Mouse (Mus musculus) C2C12 (cell line): ENCODE results near the gene Sema4a. TPM values are rescaled to one million over a fixed set of nuclear protein-coding genes. Genes with fewer than 3 reads are reported as not detected.

Experiments
- H3K27me3 ChIP-seq: one replicate; pipeline ENCODE4 v1.6.1; 2011; ENCODE audit not compliant: control insufficient read depth, insufficient read depth, insufficient read length
- H3K36me3 ChIP-seq: one replicate; pipeline ENCODE4 v1.6.1; 2011; ENCODE audit not compliant: control insufficient read depth, insufficient read depth
- H3K4me3 ChIP-seq: one replicate; pipeline ENCODE4 v1.5.1; 2011; ENCODE audit warnings: mild to moderate bottlenecking, control low read depth; ENCODE audit not compliant: poor library complexity, insufficient read depth, severe bottlenecking
- H3K79me2 ChIP-seq: one replicate; pipeline ENCODE4 v1.6.1; 2011; ENCODE audit not compliant: control insufficient read depth, insufficient read depth
- H3K79me3 ChIP-seq: one replicate; pipeline ENCODE4 v1.6.1; 2011; ENCODE audit warnings: low read depth, control low read depth
- H3ac ChIP-seq: one replicate; pipeline ENCODE3; 2011; ENCODE audit warnings: low read depth; ENCODE audit not compliant: control insufficient read depth, insufficient read length
- CEBPB ChIP-seq: IDR thresholded peaks from one replicate; pipeline ENCODE4 v1.6.1; 2011; ENCODE audit warnings: low read depth, mild to moderate bottlenecking, control low read depth, moderate library complexity
- CTCF ChIP-seq: IDR thresholded peaks from one replicate; pipeline ENCODE4 v1.5.1; 2011; ENCODE audit not compliant: control insufficient read depth, insufficient read depth, insufficient read length
- FOSL1 ChIP-seq: IDR thresholded peaks from one replicate; pipeline ENCODE4 v1.8.0; 2011; ENCODE audit warnings: mild to moderate bottlenecking, low read length; ENCODE audit not compliant: poor library complexity, insufficient read depth, severe bottlenecking
- MAX ChIP-seq: IDR thresholded peaks from one replicate; pipeline ENCODE4 v1.6.1; 2011; ENCODE audit warnings: mild to moderate bottlenecking, control low read depth
- MYOD1 ChIP-seq: IDR thresholded peaks from one replicate; pipeline ENCODE4 v1.6.1; 2011; ENCODE audit warnings: low read depth; ENCODE audit not compliant: control insufficient read depth, insufficient read length
- MYOG ChIP-seq: IDR thresholded peaks from one replicate; pipeline ENCODE4 v1.6.1; 2011; ENCODE audit not compliant: control insufficient read depth, insufficient read length; ENCODE audit errors: extremely low read depth
- USF1 ChIP-seq: IDR thresholded peaks from one replicate; pipeline ENCODE4 v1.6.1; 2011; ENCODE audit warnings: low read depth, mild to moderate bottlenecking, control low read depth, moderate library complexity
- polyA plus RNA-seq: library from polyadenylated mRNA; unstranded; fragments of >200 nt; fragmentation: generic; extraction: Trizol; gene quantifications from one replicate; pipeline ENCODE4 v1.2.1, GENCODE M21; 2012; ENCODE audit warnings: missing spikeins

Sema4a gene
- polyA plus RNA-seq, 1 experiment = 0.69 TPM

- no peak overlapping the region for H3ac ChIP-seq
- H3K4me3 ChIP-seq = no peak overlapping the region
- H3K79me2 ChIP-seq = no peaks in the 10 kb centered on the region
- no peaks in the 10 kb centered on the region for H3K27me3 ChIP-seq
- no peak for TF ChIP-seq CTCF
- no peak for TF ChIP-seq CEBPB
- TF ChIP-seq MAX = no peak
- TF ChIP-seq USF1 = no peak
- TF ChIP-seq MYOG = no peak
- no peak for TF ChIP-seq FOSL1
- no peak for TF ChIP-seq MYOD1
- no peaks in the 10 kb centered on the region for H3K79me3 ChIP-seq
- no peaks in the 10 kb centered on the region for H3K36me3 ChIP-seq
Observed at GRCm38 (mm10) chr3:88446471-88447123, 14.4 kb downstream of the Sema4a start.

- Histone ChIP-seq H3K36me3 (no peaks in the 10 kb centered on the region), H3K27me3 (no peaks in the 10 kb centered on the region), H3ac (no peak overlapping the region), H3K79me3 (no peaks in the 10 kb centered on the region), H3K4me3 (no peak overlapping the region), H3K79me2 (no peaks in the 10 kb centered on the region)
- TF ChIP-seq CEBPB = peak; percentile 56
- TF ChIP-seq FOSL1 = no peak
Observed at GRCm38 (mm10) chr3:88442888-88443287, 18.1 kb downstream of the Sema4a start.

- Histone ChIP-seq H3K79me2 (no peaks in the 10 kb centered on the region), H3K36me3 (no peaks in the 10 kb centered on the region), H3K27me3 (no peaks in the 10 kb centered on the region), H3K79me3 (no peaks in the 10 kb centered on the region), H3ac (no peak overlapping the region), H3K4me3 (no peak overlapping the region)
- no peak for TF ChIP-seq USF1
- no peak for TF ChIP-seq MYOD1
- TF ChIP-seq CTCF = no peak
- no peak for TF ChIP-seq MAX
- no peak for TF ChIP-seq MYOG
- TF ChIP-seq CEBPB = no peak
Observed at GRCm38 (mm10) chr3:88442488-88442887, 18.5 kb downstream of the Sema4a start.

GRCm38 (mm10) chr3:88440500-88441381 is 20.2 kb downstream of the Sema4a start:
- Histone ChIP-seq H3K27me3 (no peaks in the 10 kb centered on the region), H3K4me3 (no peak overlapping the region), H3K79me3 (no peaks in the 10 kb centered on the region), H3K36me3 (no peaks in the 10 kb centered on the region), H3ac (peak overlapping the region; percentile 41), H3K79me2 (no peaks in the 10 kb centered on the region)
- TF ChIP-seq MAX (peak; percentile 79), USF1 (peak; percentile 30), CTCF (no peak)

- TF ChIP-seq FOSL1 = no peak
- TF ChIP-seq CEBPB = no peak
- TF ChIP-seq MYOD1 = no peak
- no peak for TF ChIP-seq USF1
- no peak for TF ChIP-seq MYOG
- TF ChIP-seq MAX = no peak
- no peak for TF ChIP-seq CTCF
- Histone ChIP-seq H3K79me3 (no peaks in the 10 kb centered on the region), H3K27me3 (no peaks in the 10 kb centered on the region), H3K36me3 (no peaks in the 10 kb centered on the region), H3ac (no peak overlapping the region), H3K79me2 (no peaks in the 10 kb centered on the region), H3K4me3 (no peak overlapping the region)
Observed at GRCm38 (mm10) chr3:88439582-88439981, 21.4 kb downstream of the Sema4a start.

- no peaks in the 10 kb centered on the region for H3K79me3 ChIP-seq
- no peaks in the 10 kb centered on the region for H3K79me2 ChIP-seq
- H3K4me3 ChIP-seq = no peak overlapping the region
- H3K36me3 ChIP-seq = no peaks in the 10 kb centered on the region
- no peak overlapping the region for H3ac ChIP-seq
- H3K27me3 ChIP-seq = no peaks in the 10 kb centered on the region
- TF ChIP-seq MYOG (no peak), CTCF (no peak), MYOD1 (no peak), CEBPB (no peak), MAX (no peak), USF1 (no peak), FOSL1 (no peak)
Observed at GRCm38 (mm10) chr3:88437454-88437853, 23.5 kb downstream of the Sema4a start.
